ENCODE assay signal across 8 mouse cellular contexts in the genomic region with DNA sequence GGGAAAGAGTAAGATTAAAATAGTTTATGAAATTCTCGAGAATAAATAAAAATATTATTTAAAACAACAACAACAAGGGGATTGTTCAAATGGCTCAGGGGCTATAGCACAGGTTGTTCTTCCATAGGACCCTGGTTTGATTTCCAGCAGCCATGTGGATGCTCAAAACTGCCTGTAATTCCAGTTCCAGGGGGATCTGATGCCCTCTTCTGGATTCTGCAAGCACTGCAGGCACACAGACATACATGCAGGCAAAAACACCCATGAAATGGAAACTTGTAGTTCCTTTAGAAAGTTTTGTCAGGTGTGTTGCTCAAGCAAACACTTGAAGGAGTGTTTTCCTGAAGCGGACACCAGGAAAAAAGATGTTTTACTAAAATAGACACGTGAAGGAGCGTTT. TPM values are rescaled to one million over a fixed set of nuclear protein-coding genes. Genes with fewer than 3 reads are reported as not detected.
DNase-seq lines count a peak whose midpoint lies in the region; ATAC-seq lines count a peak whose summit lies in the region.
"Had no signal": no experiment of that assay in that cellular context is flagged by ENCODE, and none has a peak within 500 bp of the region (broad histone marks: within the 10 kb centered on the region; RNA-seq: fewer than 3 reads in every experiment).

No protein-coding gene starts in this region.

- no peak for ATAC-seq in kidney, embryonic 16.5 days (ENCODE audit: low FRiP score, low TSS enrichment)
- ATAC-seq: activated CD4-positive, CD25-positive, alpha-beta regulatory T cell, adult 4 months had no signal

- no peak overlapping the region for H3K9ac ChIP-seq in kidney, embryonic 16.5 days (replicated peaks; ENCODE audit: low read length)

- no peaks in the 10 kb centered on the region for H3K36me3 ChIP-seq in kidney, embryonic 16.5 days (ENCODE audit: insufficient read depth, low read length)

- no peaks in the 10 kb centered on the region for H3K27me3 ChIP-seq in kidney, embryonic 16.5 days (ENCODE audit: insufficient read depth, low read length)

- H3K4me2 ChIP-seq in kidney, embryonic 16.5 days (replicated peaks; ENCODE audit: low read depth, low read length): no peak overlapping the region

- H3K27ac ChIP-seq in kidney, embryonic 16.5 days (ENCODE audit: low read length): no peak overlapping the region

- no peak overlapping the region for H3K4me3 ChIP-seq in kidney, embryonic 16.5 days (ENCODE audit: low read length)

- WGBS in kidney, embryonic 16.5 days: 70% methylated on average over 4 of the region's 4 CpGs

- DNase-seq in kidney, adult 9 months: peak; percentile 17
- peak; percentile 45 for DNase-seq in 416B (ENCODE audit: low read depth)
- DNase-seq in B cell, adult 2 months: peak; percentile 33 to 34
- peak; percentile 19 for DNase-seq in c-Kit-positive CD71-positive TER-119-positive erythroid progenitor cells, embryonic 14.5 days (ENCODE audit: low spot score)
- no peak for DNase-seq in urinary bladder, adult 2 months (ENCODE audit: low spot score)
- no peak for DNase-seq in right cerebral cortex, adult 18-20 months

- H3K9me3 ChIP-seq in kidney, embryonic 16.5 days (ENCODE audit: low read length): peaks cover under 1% of the 10 kb centered on the region

- no peaks in the 10 kb centered on the region for H3K4me1 ChIP-seq in kidney, embryonic 16.5 days (ENCODE audit: insufficient read depth, low read length)

RNA-seq across cellular contexts. Expression of gene Ccnf, which starts 31.4 kb away (rescaled TPM):
- polyA plus RNA-seq in kidney, embryonic 16.5 days (2015; fragmentation: Nextera tagmentation; extraction: Ambion mirVana): 69.2 and 73.5 TPM in 2 replicates
- 1.6 and 1.7 TPM in 2 replicates for polyA plus RNA-seq in urinary bladder, adult 2 months (2012; rRNA removed)

Comparison
In these comparisons a context has a peak if more than half of its experiments do, and no peak if none do; other contexts are left out.
1. DNase-seq: peak in kidney, adult 9 months (single experiment), 416B (single experiment), B cell, adult 2 months (2 of 2) and c-Kit-positive CD71-positive TER-119-positive erythroid progenitor cells, embryonic 14.5 days (single experiment); none in urinary bladder, adult 2 months (single experiment) and right cerebral cortex, adult 18-20 months (single experiment).
2. RNA of gene Ccnf, which starts 31.4 kb away (polyA plus RNA-seq): 69.2 to 73.5 TPM in kidney, embryonic 16.5 days; 1.6 to 1.7 TPM in urinary bladder, adult 2 months; every median in the first group is over 10 times any median in the second.